Mouse (Mus musculus) kidney, adult 10 weeks (tissue): ENCODE results near the gene Abl1. TPM values are rescaled to one million over a fixed set of nuclear protein-coding genes. Genes with fewer than 3 reads are reported as not detected.

Experiments used
- polyA plus RNA-seq: library from polyadenylated mRNA; stranded (reverse); fragments of 350-450 nt; fragmentation: Illumina TruSeq; extraction: RNeasy Lipid Tissue Mini Kit (QIAGEN cat#74804); gene quantifications from one replicate; pipeline ENCODE4 v1.2.3, GENCODE M21; 2014; ENCODE audit warnings: low read depth, low replicate concordance

The Abl1 gene
- 24.1 TPM for polyA plus RNA-seq

GRCm38 (mm10) chr2:31688074-31688925 is at the start of gene Abl1:
Gene Abl1, plus strand, starts transcription at chr2:31688376.

GRCm38 (mm10) chr2:31639901-31640608 is 48.1 kb upstream of the Abl1 start, which contains the start of gene Prdm12:
Gene Prdm12, plus strand, starts transcription at chr2:31640037.

GRCm38 (mm10) chr2:31670551-31671035 is 17.6 kb upstream of the Abl1 start, which contains the start of gene Exosc2:
Gene Exosc2, plus strand, starts transcription at chr2:31670715.

GRCm38 (mm10) chr2:31810444-31810843 is 122.3 kb downstream of the Abl1 start, which contains the start of gene Qrfp:
Gene Qrfp, minus strand, starts transcription at chr2:31810580.

GRCm38 (mm10) chr2:31845896-31846691 is 157.9 kb downstream of the Abl1 start, which contains the start of gene Fibcd1:
Gene Fibcd1, minus strand, starts transcription at chr2:31846005.

Other genes starting within 250 kb of the Abl1 start
- gene Ass1, start 218.2 kb upstream of the Abl1 start, polyA plus RNA-seq = 106 TPM
- gene Fubp3, start 115.7 kb upstream of the Abl1 start, polyA plus RNA-seq = 25.4 TPM
- not detected for gene Prdm12, start 48.3 kb upstream of the Abl1 start, polyA plus RNA-seq
- 11.2 TPM for gene Exosc2, start 17.7 kb upstream of the Abl1 start, polyA plus RNA-seq
- not detected for gene Qrfp, start 122.2 kb downstream of the Abl1 start, polyA plus RNA-seq
- not detected for gene Fibcd1, start 157.6 kb downstream of the Abl1 start, polyA plus RNA-seq
- gene Lamc3, start 198.9 kb downstream of the Abl1 start, polyA plus RNA-seq = 0.89 TPM